In genomic region chr12:118186120-118186880, GRCm38 (mm10) we compare ENCODE assay signal across 12 mouse cellular contexts. TPM values are rescaled to one million over a fixed set of nuclear protein-coding genes. Genes with fewer than 3 reads are reported as not detected.
DNase-seq lines count a peak whose midpoint lies in the region; ATAC-seq and TF ChIP-seq lines count a peak whose summit lies in the region.
"Had no signal": no experiment of that assay in that cellular context is flagged by ENCODE, and none has a peak within 500 bp of the region (broad histone marks: within the 10 kb centered on the region; RNA-seq: fewer than 3 reads in every experiment).

No protein-coding gene starts in this region.

- 7% methylated on average over 4 of the region's 4 CpGs for WGBS in kidney, embryonic 15.5 days
- WGBS in limb, embryonic 10.5 days = 30% methylated on average over 4 of the region's 4 CpGs
- WGBS in liver, postnatal 0 days (ENCODE audit: insufficient replicate concordance) = 39% methylated on average over 4 of the region's 4 CpGs

- DNase-seq in kidney, adult 8-10 months = no peak
- peak; percentile 67 for DNase-seq in embryo, embryonic 10.5 days (ENCODE audit: low spot score)
- DNase-seq in limb, embryonic 10.5 days (ENCODE audit: low spot score) = no peak
- DNase-seq in liver, postnatal 0 days = peak; percentile 35
- no peak for DNase-seq in Muller cell, postnatal 12 days (ENCODE audit: inconsistent ontology term)
- DNase-seq in left cerebral cortex, adult 2 months (ENCODE audit: extremely low spot score in 1 of 2, low spot score in 2 of 2) = no peak
- DNase-seq in left cerebral cortex, postnatal 4 days = no peak
- DNase-seq: adrenal gland, adult 8-10 months; lung, adult 2 months had no signal

- no peak for TF ChIP-seq CTCF in liver, postnatal 0 days (IDR thresholded peaks at IDR 0.05; ENCODE audit: low read depth)
- no peak for TF ChIP-seq CTCF in left cerebral cortex, adult 2 months (IDR thresholded peaks at IDR 0.05)

- no peak overlapping the region for H3K9ac ChIP-seq in kidney, embryonic 15.5 days
- no peak overlapping the region for H3K9ac ChIP-seq in liver, postnatal 0 days (replicated peaks)
- H3K9ac ChIP-seq: forebrain, embryonic 15.5 days had no signal

- H3K9me3 ChIP-seq in kidney, embryonic 15.5 days (replicated peaks) = no peaks in the 10 kb centered on the region
- H3K9me3 ChIP-seq in limb, embryonic 10.5 days (replicated peaks) = no peaks in the 10 kb centered on the region
- H3K9me3 ChIP-seq in liver, postnatal 0 days (ENCODE audit: low read length) = no peaks in the 10 kb centered on the region
- H3K9me3 ChIP-seq: forebrain, embryonic 15.5 days had no signal

- ATAC-seq in kidney, embryonic 15.5 days (replicated peaks; ENCODE audit: low FRiP score) = peak; percentile 79
- ATAC-seq in liver, postnatal 0 days = peak; percentile 94
- ATAC-seq: forebrain, embryonic 15.5 days; Patski had no signal

- intact Hi-C loops in left cerebral cortex, adult 2 months (cut with DNase I) = no loop called here
- intact Hi-C loops in left cerebral cortex, postnatal 4 days (cut with DNase I) = no loop called here

- H3K27me3 ChIP-seq in kidney, embryonic 15.5 days = peaks cover 32% of the 10 kb centered on the region
- H3K27me3 ChIP-seq in limb, embryonic 10.5 days (ENCODE audit: low read depth, poor library complexity, severe bottlenecking) = no peaks in the 10 kb centered on the region
- no peaks in the 10 kb centered on the region for H3K27me3 ChIP-seq in liver, postnatal 0 days (ENCODE audit: insufficient read depth, low read length)
- H3K27me3 ChIP-seq: forebrain, embryonic 15.5 days had no signal

- no peak overlapping the region for H3K4me3 ChIP-seq in kidney, embryonic 15.5 days (replicated peaks)
- no peak overlapping the region for H3K4me3 ChIP-seq in limb, embryonic 10.5 days
- H3K4me3 ChIP-seq in liver, postnatal 0 days (ENCODE audit: low read depth, low read length) = no peak overlapping the region
- no peak overlapping the region for H3K4me3 ChIP-seq in left cerebral cortex, adult 2 months
- H3K4me3 ChIP-seq: forebrain, embryonic 15.5 days had no signal

- no peak overlapping the region for H3K27ac ChIP-seq in kidney, embryonic 15.5 days
- peak overlapping the region; percentile 30; the same call in 1 of the 2 replicates for H3K27ac ChIP-seq in limb, embryonic 10.5 days
- peak overlapping the region; percentile 31 for H3K27ac ChIP-seq in liver, postnatal 0 days (ENCODE audit: low read depth)
- H3K27ac ChIP-seq in left cerebral cortex, adult 2 months = no peak overlapping the region
- H3K27ac ChIP-seq: forebrain, embryonic 15.5 days had no signal

- H3K36me3 ChIP-seq in kidney, embryonic 15.5 days = no peaks in the 10 kb centered on the region
- H3K36me3 ChIP-seq in limb, embryonic 10.5 days = no peaks in the 10 kb centered on the region
- no peaks in the 10 kb centered on the region for H3K36me3 ChIP-seq in liver, postnatal 0 days (replicated peaks; ENCODE audit: insufficient read depth, low read length)
- H3K36me3 ChIP-seq: forebrain, embryonic 15.5 days had no signal

- no peak for TF ChIP-seq EP300 in liver, postnatal 0 days (IDR thresholded peaks at IDR 0.05; ENCODE audit: low read depth)

- H3K4me1 ChIP-seq in kidney, embryonic 15.5 days = peaks cover 18% of the 10 kb centered on the region
- H3K4me1 ChIP-seq in limb, embryonic 10.5 days = peaks cover 21% of the 10 kb centered on the region
- peaks cover 5% of the 10 kb centered on the region for H3K4me1 ChIP-seq in liver, postnatal 0 days (ENCODE audit: insufficient read depth)

- no peak overlapping the region for H3K4me2 ChIP-seq in kidney, embryonic 15.5 days
- peak overlapping the region; percentile 10; the same call in 1 of the 2 replicates for H3K4me2 ChIP-seq in liver, postnatal 0 days (ENCODE audit: low read depth, low read length)
- H3K4me2 ChIP-seq: forebrain, embryonic 15.5 days had no signal

RNA-seq across cellular contexts. Expression of gene Dnah11, which starts 12.5 kb away (rescaled TPM):
- polyA plus RNA-seq in kidney, embryonic 15.5 days (2015; fragmentation: Nextera tagmentation; extraction: Ambion mirVana) = 0.35 and 0.47 TPM in 2 replicates
- 0.01 and 0.04 TPM in 2 replicates for polyA plus RNA-seq in limb, embryonic 10.5 days (2016; fragmentation: Nextera tagmentation; extraction: Ambion mirVana)
- 0.04 and 0.06 TPM in 2 replicates for polyA plus RNA-seq in liver, postnatal 0 days (2015; fragmentation: Nextera tagmentation; extraction: Ambion mirVana)
- total RNA-seq in left cerebral cortex, adult 2 months (2021) = under 1 TPM; 0.79 to 0.84 TPM
- under 1 TPM; 0.74 to 0.98 TPM for total RNA-seq in left cerebral cortex, postnatal 4 days (2021)
- polyA plus RNA-seq: Patski had no signal

Comparison
In these comparisons a context has a peak if more than half of its experiments do, and no peak if none do; other contexts are left out.
1. H3K27ac ChIP-seq: peak in limb, embryonic 10.5 days (single experiment) and liver, postnatal 0 days (single experiment); none in kidney, embryonic 15.5 days (single experiment) and left cerebral cortex, adult 2 months (single experiment).
2. DNase-seq: peak in embryo, embryonic 10.5 days (single experiment) and liver, postnatal 0 days (single experiment); none in kidney, adult 8-10 months (0 of 2), limb, embryonic 10.5 days (single experiment), Muller cell, postnatal 12 days (single experiment), left cerebral cortex, adult 2 months (0 of 2) and left cerebral cortex, postnatal 4 days (single experiment).